Comparison of ENCODE assay signal across 10 mouse cellular contexts in the genomic region with DNA sequence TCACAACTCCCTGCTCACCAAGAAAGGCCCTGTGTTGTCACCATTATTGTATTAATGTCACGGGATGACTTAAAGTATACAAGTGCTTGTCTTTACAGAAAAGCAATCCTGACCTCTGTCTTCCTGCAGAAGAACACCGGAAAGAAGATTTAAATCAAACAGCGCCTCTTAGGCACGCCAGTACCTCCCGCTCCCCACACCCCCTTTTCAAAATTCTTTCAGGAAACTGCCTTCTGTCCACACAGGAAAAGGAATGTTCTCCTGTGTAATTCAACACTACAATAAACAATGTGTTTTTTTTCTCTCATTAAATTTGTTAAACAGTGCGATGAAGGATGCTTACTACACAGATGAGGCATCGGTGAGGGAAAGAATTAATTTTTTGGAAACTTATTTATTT.
"Had no signal": no experiment of that assay in that cellular context is flagged by ENCODE, and none has a peak within 500 bp of the region (broad histone marks: within the 10 kb centered on the region; RNA-seq: fewer than 3 reads in every experiment).

No protein-coding gene starts in this region.

- H3K4me1 ChIP-seq: midbrain, embryonic 15.5 days; neural tube, embryonic 12.5 days had no signal

- H3K27ac ChIP-seq: hindbrain, postnatal 0 days; kidney, embryonic 15.5 days; left cerebral cortex, adult 2 months; limb, embryonic 10.5 days; midbrain, embryonic 15.5 days; neural tube, embryonic 12.5 days; stomach, postnatal 0 days had no signal

- DNase-seq: kidney, adult 11 months; thymus, postnatal 4 days had no signal

- ATAC-seq: hindbrain, postnatal 0 days; midbrain, embryonic 15.5 days had no signal

- H3K9ac ChIP-seq: kidney, embryonic 15.5 days; midbrain, embryonic 15.5 days; neural tube, embryonic 12.5 days had no signal

- H3K27me3 ChIP-seq: kidney, embryonic 15.5 days; midbrain, embryonic 15.5 days; neural tube, embryonic 12.5 days had no signal

- H3K36me3 ChIP-seq: kidney, embryonic 15.5 days; limb, embryonic 10.5 days; midbrain, embryonic 15.5 days; neural tube, embryonic 12.5 days had no signal

- H3K9me3 ChIP-seq: limb, embryonic 10.5 days; midbrain, embryonic 15.5 days had no signal

- H3K4me3 ChIP-seq: kidney, embryonic 15.5 days; left cerebral cortex, adult 2 months; limb, embryonic 10.5 days; midbrain, embryonic 15.5 days; neural tube, embryonic 12.5 days had no signal

- H3K4me2 ChIP-seq: kidney, embryonic 15.5 days; liver, embryonic 11.5 days; midbrain, embryonic 15.5 days; neural tube, embryonic 12.5 days had no signal
